Mouse (Mus musculus) embryonic facial prominence, embryonic 10.5 days (tissue): ENCODE measurements around the gene Zfp975. TPM values are rescaled to one million over a fixed set of nuclear protein-coding genes. Genes with fewer than 3 reads are reported as not detected.
A peak's percentile ranks its signal among the peaks of the same experiment; 100 is the strongest.
"Not testable (repeated sequence)": the region's sequence is repeated elsewhere in the genome, so short reads cannot be mapped to it uniquely, and the experiment has no call there.

Source experiments
- DNase-seq: peaks from one replicate; pipeline ENCODE4 v3.0.0-alpha.2; 2017; ENCODE audit warnings: low spot score
- H3K27ac ChIP-seq: fragments of 300-500 bp; sonication (generic); replicated peaks from 2 replicates; pipeline ENCODE4 v1.5.1; 2016; ENCODE audit warnings: mild to moderate bottlenecking
- H3K27me3 ChIP-seq: fragments of 300-500 bp; sonication (generic); replicated peaks from 2 replicates; pipeline ENCODE4 v1.6.1; 2016; ENCODE audit warnings: low read depth, mild to moderate bottlenecking; ENCODE audit not compliant: poor library complexity, severe bottlenecking
- H3K36me3 ChIP-seq: fragments of 300-500 bp; sonication (generic); replicated peaks from 2 replicates; pipeline ENCODE4 v1.6.1; 2016; ENCODE audit warnings: mild to moderate bottlenecking, moderate library complexity
- H3K4me1 ChIP-seq: fragments of 300-500 bp; sonication (generic); 2 replicates; pipeline ENCODE4 v1.6.1; 2016
- H3K4me3 ChIP-seq: fragments of 300-500 bp; sonication (generic); 2 replicates; pipeline ENCODE4 v1.5.1; 2016; ENCODE audit warnings: mild to moderate bottlenecking, moderate library complexity
- H3K9me3 ChIP-seq: fragments of 300-500 bp; sonication (generic); 2 replicates; pipeline ENCODE4 v1.6.1; 2016; ENCODE audit warnings: mild to moderate bottlenecking
- WGBS: fragments of 180-500 bp; shearing (Covaris S2); methylation state at CpG from one replicate; pipeline ENCODE4 v1.1.7; 2016; 5-methylcytosine and 5-hydroxymethylcytosine counted together
- polyA plus RNA-seq: library from polyadenylated mRNA; unstranded; fragments of >200 nt; fragmentation: Nextera tagmentation; extraction: Ambion mirVana; gene quantifications from 2 replicates; pipeline ENCODE4 v1.2.1, GENCODE M21; 2016

The Zfp975 gene
- polyA plus RNA-seq = 9.9 and 11.7 TPM in 2 replicates

DNA sequence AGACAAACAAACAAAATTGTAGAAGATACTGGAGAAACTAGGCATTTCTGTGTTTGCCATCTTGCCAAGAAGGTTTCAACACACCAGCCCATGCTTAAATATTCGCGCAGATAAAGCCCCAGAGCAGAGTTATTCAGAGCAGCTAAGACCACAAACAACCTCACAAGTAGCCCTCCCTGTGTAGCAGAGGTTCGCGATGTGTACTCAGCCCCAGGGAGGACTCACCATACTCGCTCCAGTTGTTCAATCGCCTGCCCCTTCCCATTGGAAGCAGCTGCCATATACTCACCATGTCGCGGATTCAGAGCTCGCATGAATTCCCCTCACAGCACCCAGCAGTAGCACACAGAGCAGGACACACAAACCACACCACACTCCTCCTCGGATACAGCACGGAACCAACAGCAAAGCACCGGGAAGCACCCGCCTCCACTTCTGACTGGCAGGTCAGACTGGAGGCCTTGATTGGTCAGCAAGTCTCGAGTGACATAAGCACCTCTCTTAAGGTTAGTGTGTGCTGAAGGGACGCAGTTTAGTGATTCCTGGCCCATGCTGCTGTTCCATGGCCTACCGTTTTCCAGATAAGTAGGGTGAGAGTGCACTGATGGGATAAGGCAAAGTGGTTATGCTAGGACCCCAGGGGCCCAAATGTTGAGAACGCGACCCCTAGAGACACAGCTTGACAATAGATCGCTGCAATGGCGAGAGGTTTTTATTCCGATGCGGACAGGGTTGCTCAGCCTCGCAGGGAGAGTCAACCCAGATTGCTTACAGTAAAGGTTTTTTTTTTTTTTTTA, at the start of gene Zfp975:
Zfp975 (minus strand) TSS at position 381 of the 797 bp plus-strand sequence.
- 1% methylated on average over 23 of the region's 23 CpGs for WGBS
- peak; percentile 83 for DNase-seq
- H3K4me1 ChIP-seq, H3K9me3 ChIP-seq, H3K27me3 ChIP-seq, H3K36me3 ChIP-seq: not testable (repeated sequence)
- H3K4me3 ChIP-seq = peak within 1 kb of the TSS; percentile 61
- H3K27ac ChIP-seq = peak within 1 kb of the TSS; percentile 81

GRCm38 (mm10) chr7:42738536-42739210, 46.1 kb upstream of the Zfp975 start:
- H3K4me1 ChIP-seq = no peaks in the 10 kb centered on the region
- H3K9me3 ChIP-seq = peaks cover 30% of the 10 kb centered on the region; the same call in 1 of the 2 replicates
- 90% methylated on average over 10 of the region's 10 CpGs for WGBS
- no peak overlapping the region for H3K27ac ChIP-seq
- DNase-seq = no peak
- H3K4me3 ChIP-seq = no peak overlapping the region
- H3K36me3 ChIP-seq = no peaks in the 10 kb centered on the region
- no peaks in the 10 kb centered on the region for H3K27me3 ChIP-seq

GRCm38 (mm10) chr7:42726917-42727316, 34.4 kb upstream of the Zfp975 start, which contains the start of gene Gm17067:
Gene Gm17067, minus strand, starts transcription at chr7:42727017.
- peaks cover 15% of the 10 kb centered on the region; the same call in 1 of the 2 replicates for H3K9me3 ChIP-seq
- H3K27ac ChIP-seq, H3K36me3 ChIP-seq, H3K27me3 ChIP-seq, H3K4me3 ChIP-seq, DNase-seq, H3K4me1 ChIP-seq: not testable (repeated sequence)
- 89% methylated on average over 4 of the region's 4 CpGs for WGBS

DNA sequence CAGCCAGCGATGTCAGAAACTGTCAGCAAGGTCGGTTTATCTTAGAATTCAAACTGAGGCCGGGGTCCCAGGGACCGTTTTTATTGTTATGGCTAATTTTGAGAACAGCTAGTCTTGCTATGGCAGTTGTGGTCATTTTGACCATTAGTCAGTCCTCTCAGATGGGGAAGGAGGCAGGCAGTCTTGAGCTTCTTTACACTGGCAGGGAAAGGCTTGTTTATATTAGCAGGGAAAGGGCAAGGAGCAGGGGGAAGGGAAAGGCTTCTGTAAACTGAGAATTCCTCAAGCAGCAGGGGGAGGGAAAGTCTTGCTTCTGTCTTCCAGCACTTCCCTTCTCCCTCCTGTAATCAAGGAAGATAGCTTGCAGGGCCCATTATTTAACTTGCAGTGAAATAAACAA, 709 bp upstream of the Zfp975 start:
- H3K9me3 ChIP-seq, H3K4me1 ChIP-seq, H3K36me3 ChIP-seq, H3K27me3 ChIP-seq: not testable (repeated sequence)
- Histone ChIP-seq H3K4me3 (peak overlapping the region; percentile 61), H3K27ac (peak overlapping the region; percentile 81)
- 4% methylated on average over 4 of the region's 4 CpGs for WGBS
- DNase-seq = peak; percentile 20

GRCm38 (mm10) chr7:42680081-42680480, 12.5 kb downstream of the Zfp975 start:
- H3K36me3 ChIP-seq, DNase-seq, H3K4me3 ChIP-seq, H3K27me3 ChIP-seq, H3K27ac ChIP-seq, H3K4me1 ChIP-seq: not testable (repeated sequence)
- H3K9me3 ChIP-seq = peaks cover 37% of the 10 kb centered on the region
- WGBS = 89% methylated on average over 6 of the region's 6 CpGs

DNA sequence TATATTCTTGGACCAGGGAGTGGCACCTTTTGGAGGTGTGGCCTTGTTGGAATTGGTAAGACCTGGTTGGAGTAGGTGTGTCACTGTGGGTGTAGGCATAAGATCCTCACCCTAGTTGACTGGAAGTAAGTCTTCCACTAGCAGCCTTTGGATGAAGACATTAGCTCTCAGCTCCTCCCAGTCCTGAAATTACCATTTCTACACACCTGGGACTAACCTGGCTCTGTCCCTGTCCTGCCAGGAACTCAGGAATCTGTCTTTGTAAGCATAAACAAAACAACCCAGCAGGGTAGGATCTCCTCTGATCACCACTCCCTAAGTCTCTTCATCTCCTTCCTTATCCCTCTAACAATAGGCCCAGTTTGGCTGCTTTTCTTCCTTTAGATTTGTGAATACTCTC, 12.9 kb downstream of the Zfp975 start:
- not testable (repeated sequence) for H3K4me3 ChIP-seq, H3K36me3 ChIP-seq, H3K27me3 ChIP-seq, DNase-seq, H3K27ac ChIP-seq, H3K4me1 ChIP-seq
- peaks cover 36% of the 10 kb centered on the region for H3K9me3 ChIP-seq

DNA sequence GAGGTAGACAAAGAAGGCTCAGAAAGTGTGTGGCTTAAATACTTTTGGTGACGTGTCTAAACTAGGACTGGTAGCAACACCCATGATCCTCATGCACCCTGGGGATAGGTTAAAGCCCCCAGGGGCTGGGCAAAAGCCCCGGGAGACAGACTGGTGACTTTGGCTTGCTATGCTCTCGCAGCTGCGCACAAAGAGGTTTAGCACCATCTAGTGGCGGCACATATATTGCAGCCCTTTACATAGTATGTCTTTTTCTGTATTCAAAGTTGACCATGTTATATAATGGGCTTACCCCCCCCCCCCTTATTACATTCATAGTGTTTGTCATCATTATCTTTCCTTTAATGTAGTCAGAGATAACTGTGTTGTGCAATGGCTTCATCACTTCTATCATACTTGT, 32.4 kb downstream of the Zfp975 start:
- not testable (repeated sequence) for H3K27ac ChIP-seq, DNase-seq, H3K4me3 ChIP-seq, H3K4me1 ChIP-seq, H3K27me3 ChIP-seq
- H3K36me3 ChIP-seq = peaks cover 43% of the 10 kb centered on the region
- WGBS = 75% methylated on average over 5 of the region's 5 CpGs
- peaks cover 49% of the 10 kb centered on the region for H3K9me3 ChIP-seq

GRCm38 (mm10) chr7:42655211-42655610, 37.3 kb downstream of the Zfp975 start:
- not testable (repeated sequence) for DNase-seq, H3K27me3 ChIP-seq, H3K4me1 ChIP-seq, H3K36me3 ChIP-seq, H3K27ac ChIP-seq, H3K4me3 ChIP-seq
- WGBS = 72% methylated on average over 2 of the region's 2 CpGs
- peaks cover 28% of the 10 kb centered on the region; the same call in 1 of the 2 replicates for H3K9me3 ChIP-seq

GRCm38 (mm10) chr7:42643120-42643620, 49.4 kb downstream of the Zfp975 start:
- not testable (repeated sequence) for DNase-seq, H3K27ac ChIP-seq, H3K4me1 ChIP-seq, H3K36me3 ChIP-seq, H3K9me3 ChIP-seq, H3K27me3 ChIP-seq
- 15% methylated on average over 3 of the region's 3 CpGs for WGBS
- H3K4me3 ChIP-seq = peak overlapping the region; percentile 57

DNA sequence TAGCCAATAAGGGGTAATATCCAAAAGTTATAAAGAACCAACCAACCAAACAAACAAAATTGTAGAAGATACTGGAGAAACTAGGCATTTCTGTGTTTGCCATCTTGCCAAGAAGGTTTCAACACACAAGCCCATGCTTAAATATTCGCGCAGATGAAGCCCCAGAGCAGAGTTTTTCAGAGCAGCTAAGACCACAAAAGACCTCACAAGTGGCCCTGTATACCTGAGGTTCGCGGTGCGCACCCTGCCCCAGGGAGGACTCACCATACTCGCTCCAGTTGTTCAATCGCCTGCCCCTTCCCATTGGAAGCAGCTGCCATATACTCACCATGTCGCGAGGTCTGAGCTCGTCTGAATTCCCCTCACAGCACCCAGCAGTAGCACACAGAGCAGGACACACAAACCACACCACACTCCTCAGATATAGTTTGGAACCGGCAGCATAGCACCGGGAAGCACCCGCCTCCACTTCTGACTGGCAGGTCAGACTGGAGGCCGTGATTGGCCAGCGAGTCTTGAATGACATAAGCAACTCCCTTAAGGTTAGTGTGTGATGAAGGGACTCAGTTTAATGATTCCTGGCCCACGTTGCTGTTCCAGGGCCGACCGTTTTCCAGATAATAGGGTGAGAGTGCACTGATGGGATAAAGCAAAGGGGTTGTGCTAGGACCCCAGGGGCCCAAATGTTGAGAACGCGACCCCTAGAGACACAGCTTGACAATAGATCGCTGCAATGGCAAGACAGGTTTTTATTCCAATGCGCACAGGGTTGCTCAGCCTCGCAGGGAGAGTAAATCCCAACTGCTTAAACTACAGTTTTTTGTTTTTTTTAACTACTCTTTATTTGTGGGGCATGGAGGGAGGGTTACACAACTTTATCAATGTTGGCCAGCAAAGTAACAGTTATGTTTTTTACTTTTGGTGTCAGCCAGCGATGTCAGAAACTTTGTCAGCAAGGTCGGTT, 50.1 kb downstream of the Zfp975 start, which contains the start of gene Zfp976:
Zfp976 (minus strand) TSS at position 437 of the 964 bp plus-strand sequence.
- H3K27ac ChIP-seq = 0 out of 2 replicates have a peak within 1 kb of the TSS, but pooled peaks have one; percentile 51

GRCm38 (mm10) chr7:42631031-42631430, 61.5 kb downstream of the Zfp975 start:
- not testable (repeated sequence) for H3K27me3 ChIP-seq, H3K27ac ChIP-seq
- H3K9me3 ChIP-seq = peaks cover 50% of the 10 kb centered on the region

More for the DNA sequence above, 50.1 kb downstream of the Zfp975 start, which contains the start of gene Zfp976:
- peak within 1 kb of the TSS; percentile 57 for H3K4me3 ChIP-seq
- H3K4me1 ChIP-seq, H3K36me3 ChIP-seq, H3K9me3 ChIP-seq, H3K27me3 ChIP-seq: not testable (repeated sequence)
- DNase-seq = peak; percentile 74
- WGBS = 2% methylated on average over 25 of the region's 25 CpGs

More at GRCm38 (mm10) chr7:42631031-42631430, 61.5 kb downstream of the Zfp975 start:
- H3K4me1 ChIP-seq, H3K4me3 ChIP-seq, H3K36me3 ChIP-seq, DNase-seq: not testable (repeated sequence)
